In the genomic region with DNA sequence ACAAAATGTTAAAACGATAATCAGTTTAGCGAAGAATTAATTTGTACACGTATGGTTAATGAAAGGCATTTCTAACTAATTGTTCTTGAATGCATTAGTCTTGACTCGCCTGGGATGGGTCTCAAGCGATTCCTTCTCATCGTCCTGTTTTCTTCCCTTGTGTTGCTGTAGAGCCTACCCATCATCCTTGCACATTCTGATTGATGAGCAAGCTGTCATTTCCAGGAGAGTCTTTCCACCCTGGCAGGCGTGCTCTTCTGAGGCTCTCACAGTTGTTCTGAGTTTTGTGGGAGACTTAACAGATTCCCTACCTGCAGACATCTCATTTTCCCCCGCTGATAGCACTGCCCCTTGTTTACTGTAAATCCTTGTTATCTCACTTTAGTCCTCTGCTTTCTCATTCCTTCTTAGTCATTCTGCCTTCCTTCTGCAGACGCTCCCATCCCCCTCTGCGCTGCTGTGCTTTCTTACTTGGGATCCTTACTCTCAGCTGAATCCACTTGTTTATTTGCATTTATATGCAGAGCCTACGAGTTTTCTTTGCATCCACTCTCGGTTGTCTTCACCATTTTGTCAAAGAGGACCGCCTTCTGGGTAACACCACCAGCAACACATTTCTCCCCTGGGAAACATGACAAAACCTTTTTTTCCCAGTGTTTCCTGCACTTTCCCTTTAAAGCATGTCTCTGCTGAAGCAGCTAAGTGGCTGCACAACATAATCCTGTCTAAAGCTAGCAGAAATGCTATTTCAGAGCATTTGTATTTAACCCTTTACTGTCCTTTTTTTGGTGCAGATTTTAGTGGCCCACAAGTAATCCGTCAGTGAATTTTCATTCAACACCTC, we compare ENCODE assay signal across 11 mouse cellular contexts. TPM values are rescaled to one million over a fixed set of nuclear protein-coding genes. Genes with fewer than 3 reads are reported as not detected.
DNase-seq lines count a peak whose midpoint lies in the region; ATAC-seq lines count a peak whose summit lies in the region.
"Had no signal": no experiment of that assay in that cellular context is flagged by ENCODE, and none has a peak within 500 bp of the region (broad histone marks: within the 10 kb centered on the region; RNA-seq: fewer than 3 reads in every experiment).

No protein-coding gene starts in this region.

- H3K4me1 ChIP-seq in heart, embryonic 16.5 days (ENCODE audit: control insufficient read depth, insufficient read depth, low read length): no peaks in the 10 kb centered on the region
- H3K4me1 ChIP-seq in forebrain, embryonic 15.5 days: peaks cover 12% of the 10 kb centered on the region
- peaks cover 16% of the 10 kb centered on the region for H3K4me1 ChIP-seq in midbrain, embryonic 15.5 days

- no peaks in the 10 kb centered on the region for H3K9me3 ChIP-seq in heart, embryonic 16.5 days (replicated peaks; ENCODE audit: control insufficient read depth, low read length)
- no peaks in the 10 kb centered on the region for H3K9me3 ChIP-seq in forebrain, embryonic 15.5 days
- no peaks in the 10 kb centered on the region for H3K9me3 ChIP-seq in midbrain, embryonic 15.5 days

- no peak overlapping the region for H3K27ac ChIP-seq in heart, embryonic 16.5 days (ENCODE audit: low read length)
- peak overlapping the region; percentile 7; the same call in 1 of the 2 replicates for H3K27ac ChIP-seq in forebrain, embryonic 15.5 days (replicated peaks)
- H3K27ac ChIP-seq in midbrain, embryonic 15.5 days: peak overlapping the region; percentile 74

- intact Hi-C loops in heart, postnatal 36 days (cut with DNase I): no loop called here

- no peak for DNase-seq in heart, postnatal 36 days
- peak; percentile 30 for DNase-seq in embryo, embryonic 10.5 days (ENCODE audit: low spot score)
- DNase-seq in gastrocnemius, adult 18-20 months (ENCODE audit: low spot score): no peak
- DNase-seq in cerebellum, postnatal 25 days: no peak
- DNase-seq: gastrocnemius, postnatal 14 days; left cerebral cortex, postnatal 4 days; thymus, postnatal 36 days had no signal

- H3K9ac ChIP-seq in heart, embryonic 16.5 days (ENCODE audit: low read length): no peak overlapping the region
- no peak overlapping the region for H3K9ac ChIP-seq in forebrain, embryonic 15.5 days (replicated peaks)
- peak overlapping the region; percentile 16; the same call in 1 of the 2 replicates for H3K9ac ChIP-seq in midbrain, embryonic 15.5 days

- no peaks in the 10 kb centered on the region for H3K27me3 ChIP-seq in heart, embryonic 16.5 days (ENCODE audit: control insufficient read depth, insufficient read depth, low read length)
- H3K27me3 ChIP-seq in forebrain, embryonic 15.5 days: no peaks in the 10 kb centered on the region
- no peaks in the 10 kb centered on the region for H3K27me3 ChIP-seq in midbrain, embryonic 15.5 days (replicated peaks)

- peak overlapping the region; percentile 49 for H3K4me2 ChIP-seq in heart, embryonic 16.5 days (ENCODE audit: low read depth, low read length)
- peak overlapping the region; percentile 25 for H3K4me2 ChIP-seq in forebrain, embryonic 15.5 days (replicated peaks)
- peak overlapping the region; percentile 49 for H3K4me2 ChIP-seq in midbrain, embryonic 15.5 days

- no peak for ATAC-seq in heart, embryonic 16.5 days (replicated peaks; ENCODE audit: extremely low read depth, insufficient read depth, low FRiP score)
- peak; percentile 72 for ATAC-seq in forebrain, embryonic 15.5 days (replicated peaks)
- peak; percentile 77 for ATAC-seq in midbrain, embryonic 15.5 days (replicated peaks)
- ATAC-seq in erythroblast, adult 5-6 weeks (replicated peaks; ENCODE audit: low FRiP score, poor library complexity, severe bottlenecking): no peak

- WGBS in heart, embryonic 16.5 days: 27% methylated on average over 14 of the region's 14 CpGs
- WGBS in forebrain, embryonic 15.5 days: 21% methylated on average over 14 of the region's 14 CpGs
- 17% methylated on average over 14 of the region's 14 CpGs for WGBS in midbrain, embryonic 15.5 days

- no peaks in the 10 kb centered on the region for H3K36me3 ChIP-seq in heart, embryonic 16.5 days (ENCODE audit: control insufficient read depth, insufficient read depth)
- H3K36me3 ChIP-seq in forebrain, embryonic 15.5 days: no peaks in the 10 kb centered on the region
- no peaks in the 10 kb centered on the region for H3K36me3 ChIP-seq in midbrain, embryonic 15.5 days (replicated peaks)

- H3K4me3 ChIP-seq in heart, embryonic 16.5 days (ENCODE audit: low read length): no peak overlapping the region
- no peak overlapping the region for H3K4me3 ChIP-seq in forebrain, embryonic 15.5 days
- H3K4me3 ChIP-seq in midbrain, embryonic 15.5 days: peak overlapping the region; percentile 26

RNA-seq across cellular contexts. Expression of gene Cxxc4, which starts 45.5 kb away (rescaled TPM):
- 2.8 and 2.9 TPM in 2 replicates for polyA plus RNA-seq in heart, embryonic 16.5 days (2015; fragmentation: Nextera tagmentation; extraction: Ambion mirVana)
- total RNA-seq in heart, postnatal 36 days (2021): 1 to 10 TPM; 2.2 to 2.5 TPM
- 16.1 and 17.1 TPM in 2 replicates for polyA plus RNA-seq in forebrain, embryonic 15.5 days (2015; fragmentation: Nextera tagmentation; extraction: Ambion mirVana)
- polyA plus RNA-seq in midbrain, embryonic 15.5 days (2015; fragmentation: Nextera tagmentation; extraction: Ambion mirVana): 41.1 and 44.8 TPM in 2 replicates
- total RNA-seq in gastrocnemius, adult 18-20 months (2021): under 1 TPM; 0.27 to 0.45 TPM
- not detected in 2 replicates for total RNA-seq in erythroblast, adult 5-6 weeks (2015; ENCODE audit: low replicate concordance)
- total RNA-seq in erythroblast, adult 5-6 weeks (2017; ENCODE audit: low replicate concordance): not detected in 2 replicates

Comparison
In these comparisons a context has a peak if more than half of its experiments do, and no peak if none do; other contexts are left out.
1. ATAC-seq: peak in forebrain, embryonic 15.5 days (single experiment) and midbrain, embryonic 15.5 days (single experiment); none in heart, embryonic 16.5 days (single experiment) and erythroblast, adult 5-6 weeks (single experiment).
2. Peak in every context shown above with its lines, with median percentiles within 50 percentile points of each other: H3K4me2 ChIP-seq.